Mouse (Mus musculus) cortical plate, adult 2 months (tissue): Measurements from ENCODE around the gene Meox1.

Experiments used
- CTCF ChIP-seq: fragments of 200-500 bp; IDR thresholded peaks from 2 replicates; pipeline ENCODE4 v1.5.1; 2011; ENCODE audit warnings: mild to moderate bottlenecking, control low read depth, low read length; ENCODE audit not compliant: insufficient read depth; ENCODE audit errors: extremely low read depth
- POLR2A ChIP-seq: fragments of 200-500 bp; IDR thresholded peaks from 2 replicates; pipeline ENCODE4 v1.6.1; 2011; ENCODE audit warnings: mild to moderate bottlenecking, low read length, control low read depth; ENCODE audit not compliant: insufficient read depth; ENCODE audit errors: extremely low read depth

- no peak for TF ChIP-seq CTCF
- TF ChIP-seq POLR2A, result no peak
These were observed 10.3 kb downstream of the Meox1 start for GRCm38 (mm10) chr11:101883911-101884310.
